Mouse (Mus musculus): Measurements from ENCODE around the gene Zfp185.

DNA sequence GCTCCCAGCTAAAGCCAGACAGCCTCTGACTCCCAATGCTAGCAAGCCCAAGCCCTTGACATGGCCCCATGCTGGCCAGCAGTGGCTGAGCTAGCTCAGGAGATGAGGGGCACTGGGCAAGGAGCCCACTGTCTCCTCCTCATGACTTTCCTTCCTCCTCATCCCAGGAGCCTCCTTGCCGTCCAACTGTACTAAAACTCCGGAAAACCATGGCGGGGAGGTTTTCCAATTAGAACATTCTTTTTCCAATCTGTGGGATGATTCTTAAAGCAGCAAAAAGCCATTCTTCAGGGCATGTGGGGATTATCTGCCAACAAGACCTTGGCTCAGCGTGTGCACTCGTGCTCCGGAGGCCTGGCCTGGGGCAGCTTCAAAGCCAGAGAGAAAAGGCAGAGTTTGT lies 4.3 kb upstream of the Zfp185 start:
- no peak for TF ChIP-seq CTCF (IDR thresholded peaks at IDR 0.05; ENCODE audit: extremely low read depth, insufficient read depth, low read length)
- TF ChIP-seq POLR2A (IDR thresholded peaks at IDR 0.05; ENCODE audit: extremely low read depth, insufficient read depth, low read length), result no peak

Data from cortical plate, adult 2 months (tissue).